Mouse (Mus musculus): ENCODE measurements around the gene Fam198b.

DNA sequence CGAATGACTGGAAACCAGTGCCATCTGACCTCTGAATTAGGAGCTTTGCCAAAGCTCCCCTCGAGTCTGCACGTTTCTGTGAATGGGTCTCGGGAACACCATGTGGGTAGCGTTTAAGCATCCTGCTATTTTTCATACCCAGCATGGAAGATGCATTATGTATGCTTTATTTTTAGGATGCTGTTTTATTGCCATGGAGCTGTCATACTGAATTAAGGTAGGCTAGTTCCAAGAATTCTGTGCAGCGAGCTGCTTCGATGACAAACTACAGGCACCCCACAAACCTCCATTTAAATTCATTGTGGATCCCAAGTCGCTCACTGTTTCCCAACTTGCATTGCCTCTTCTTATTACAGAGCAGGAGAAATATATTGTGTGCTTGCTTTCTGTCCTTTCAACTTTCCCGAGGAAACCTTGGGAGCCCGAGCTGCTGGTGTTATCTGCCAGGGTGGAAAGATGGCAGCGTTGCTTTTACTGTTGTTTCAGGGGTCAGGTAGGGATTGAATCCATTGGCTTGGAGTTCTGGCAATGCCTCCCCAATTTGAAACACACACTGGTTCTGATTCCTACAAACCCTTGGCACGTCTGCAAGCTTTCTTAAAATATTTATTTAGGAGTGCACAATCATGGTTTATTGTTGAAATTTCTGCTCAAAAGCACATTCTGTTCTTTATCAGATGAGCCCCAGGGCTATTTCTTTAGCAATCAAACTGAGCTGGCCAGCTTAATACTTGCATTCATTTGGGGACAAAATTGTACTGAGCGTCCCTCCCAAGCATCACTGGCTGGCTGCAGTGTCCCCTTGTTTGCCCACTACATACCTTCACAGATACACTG lies 13.4 kb downstream of the Fam198b start:
- TF ChIP-seq CTCF (IDR thresholded peaks at IDR 0.05; ENCODE audit: control insufficient read depth, insufficient read depth, insufficient replicate concordance, low read depth, low read length) (no peak), POLR2A (IDR thresholded peaks at IDR 0.05; ENCODE audit: control insufficient read depth, low read depth, low read length) (no peak)
